Mouse (Mus musculus) right cerebral cortex, adult 18-20 months (tissue): ENCODE results near the gene Ube2e3.

Source experiments
- DNase-seq: peaks from one replicate; pipeline ENCODE4 v3.0.0; 2022; ENCODE audit warnings: mixed read lengths

The Ube2e3 gene

DNA sequence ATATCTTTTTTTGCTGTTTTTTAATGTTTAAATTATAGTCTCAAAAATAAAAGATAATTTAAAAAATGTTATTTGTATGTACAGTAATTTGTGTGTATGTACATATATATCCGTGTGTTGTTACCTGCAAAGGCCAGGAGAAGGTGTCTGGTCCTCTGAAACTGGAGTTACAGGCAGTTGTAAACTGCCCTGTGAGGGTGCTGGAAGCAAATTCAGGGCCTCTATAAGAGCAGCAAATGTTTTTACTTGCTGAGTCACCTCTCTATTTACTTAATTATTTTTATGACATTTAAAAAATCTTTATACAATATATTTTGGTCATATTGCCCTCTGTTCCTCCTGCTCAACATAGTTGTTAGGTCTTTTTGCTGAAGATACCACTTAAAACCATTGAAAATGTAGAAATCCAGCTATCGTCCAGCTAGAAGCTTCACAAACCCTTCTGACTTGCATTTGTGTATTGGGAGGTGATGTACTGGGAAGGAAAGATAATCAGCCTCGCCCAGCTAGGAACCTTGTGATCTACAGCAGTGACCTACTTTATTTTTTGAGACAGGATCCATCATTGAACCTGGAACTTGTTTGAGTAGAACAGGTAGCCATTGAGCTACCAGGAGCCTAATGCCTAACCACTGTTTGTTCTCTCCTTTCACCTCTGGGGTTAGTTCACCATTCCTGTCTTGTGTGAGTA, 15.0 kb downstream of the Ube2e3 start:
- DNase-seq: no peak

DNA sequence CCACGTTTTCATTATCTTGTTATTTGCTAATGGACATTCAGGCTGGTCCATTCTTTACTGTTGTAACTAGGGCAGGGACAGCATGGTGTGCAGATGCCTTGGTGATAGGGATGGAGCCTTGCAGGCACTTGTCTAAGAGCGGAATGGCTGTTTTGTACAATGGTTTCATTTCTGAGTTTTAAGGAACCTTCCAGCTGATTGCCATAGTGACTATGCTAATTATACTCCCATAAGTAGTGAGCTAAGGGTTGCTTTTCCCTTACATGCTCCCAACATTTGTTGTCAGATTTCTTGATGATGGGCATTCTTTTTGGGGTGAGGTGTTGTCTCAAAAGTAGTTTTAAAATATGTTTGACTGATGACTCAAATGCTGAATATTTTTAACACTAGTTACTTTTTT, 18.5 kb downstream of the Ube2e3 start:
- no peak for DNase-seq

DNA sequence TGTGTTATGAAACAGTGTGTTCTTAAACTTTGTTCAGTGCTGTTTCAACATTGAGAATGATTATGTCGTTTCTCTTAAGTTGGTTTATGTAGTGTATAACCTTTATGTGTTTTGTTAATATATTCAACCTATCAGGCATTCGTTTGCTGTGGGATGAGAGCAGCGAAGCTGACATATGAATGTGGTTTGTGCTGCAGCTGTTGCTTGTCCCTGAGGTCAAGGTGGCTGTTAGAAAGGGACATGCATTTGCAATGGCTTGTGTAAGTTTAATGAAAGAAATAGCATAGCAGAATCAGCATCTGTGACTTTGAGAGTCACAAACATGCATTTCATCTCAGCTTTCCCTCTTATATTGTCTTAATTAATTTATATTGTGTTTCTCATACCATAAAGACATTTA, 20.3 kb downstream of the Ube2e3 start:
- DNase-seq: no peak

DNA sequence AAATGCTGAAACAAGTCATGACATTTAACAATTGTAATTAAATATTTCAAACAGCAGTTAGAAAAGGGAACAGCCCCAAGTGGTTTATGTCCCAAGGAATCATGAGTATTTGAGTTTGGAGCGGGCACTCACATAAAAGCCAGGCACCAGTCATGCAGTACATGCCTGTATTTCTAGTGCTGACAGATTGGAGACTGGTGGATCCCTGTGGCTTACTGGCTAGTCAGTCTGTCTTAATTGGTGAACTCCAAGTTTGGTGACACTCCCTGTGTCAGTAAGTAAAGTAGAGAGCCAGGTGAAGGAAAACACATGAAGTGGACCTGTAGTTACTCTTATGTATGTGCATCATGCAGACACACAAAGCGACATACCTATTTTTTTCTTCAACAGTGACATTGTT, 27.3 kb downstream of the Ube2e3 start:
- DNase-seq: no peak

DNA sequence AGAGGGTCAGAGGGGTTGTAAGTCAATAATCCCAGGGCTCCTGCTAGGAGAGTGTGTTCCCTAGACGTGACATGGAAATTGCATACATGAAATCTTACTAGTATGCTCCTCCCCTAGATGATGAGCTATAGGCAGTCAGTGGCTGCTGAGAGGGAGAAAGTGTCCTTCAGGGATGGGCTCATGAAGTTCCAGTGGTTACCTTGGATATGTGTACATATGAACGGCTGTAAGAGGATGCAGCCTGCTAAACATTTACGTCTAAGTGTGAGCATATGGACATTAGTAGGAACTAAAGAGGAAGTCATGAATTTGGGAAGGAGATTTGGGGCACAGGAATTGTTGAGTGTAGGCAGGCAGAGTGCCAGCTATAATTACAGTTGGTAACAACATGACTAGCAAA, 38.0 kb downstream of the Ube2e3 start:
- DNase-seq: no peak

DNA sequence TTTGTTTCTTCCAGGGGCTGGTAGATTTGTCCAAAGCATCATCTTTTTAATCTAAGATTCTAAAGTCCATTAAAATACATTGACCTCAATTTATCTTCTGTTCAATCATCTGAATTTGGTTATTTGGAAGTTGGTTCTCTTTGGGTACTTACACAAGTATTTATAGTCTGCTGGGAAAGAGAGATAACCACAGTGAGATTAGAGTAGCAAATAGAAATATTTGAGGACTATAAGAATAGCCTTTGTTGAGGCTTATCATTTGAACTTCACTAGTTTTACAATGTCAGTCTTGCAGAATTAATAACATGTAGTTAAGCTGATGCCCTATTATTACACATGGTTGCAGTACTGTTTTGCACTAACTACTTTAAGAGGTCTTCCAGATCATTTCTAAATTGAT, 43.6 kb downstream of the Ube2e3 start:
- DNase-seq: no peak

DNA sequence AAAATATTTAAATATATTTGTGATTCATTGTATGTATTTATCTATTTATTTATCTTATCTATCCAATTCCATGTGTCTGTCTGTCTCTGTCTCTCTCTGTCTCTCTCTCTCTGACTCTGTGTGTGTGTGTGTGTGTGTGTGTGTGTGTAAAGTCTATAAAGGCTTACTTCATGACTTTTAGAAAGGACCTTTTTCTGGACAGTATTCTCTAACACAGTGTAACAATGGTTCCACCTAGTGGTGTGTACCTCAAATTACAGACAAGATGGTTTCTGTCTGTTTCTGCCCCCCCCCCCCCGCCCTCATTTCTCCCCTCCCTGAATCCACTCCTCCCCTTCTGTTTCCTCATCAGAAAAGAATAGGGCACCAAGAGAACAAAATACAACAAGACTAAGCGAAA, 46.9 kb downstream of the Ube2e3 start:
- DNase-seq: no peak

DNA sequence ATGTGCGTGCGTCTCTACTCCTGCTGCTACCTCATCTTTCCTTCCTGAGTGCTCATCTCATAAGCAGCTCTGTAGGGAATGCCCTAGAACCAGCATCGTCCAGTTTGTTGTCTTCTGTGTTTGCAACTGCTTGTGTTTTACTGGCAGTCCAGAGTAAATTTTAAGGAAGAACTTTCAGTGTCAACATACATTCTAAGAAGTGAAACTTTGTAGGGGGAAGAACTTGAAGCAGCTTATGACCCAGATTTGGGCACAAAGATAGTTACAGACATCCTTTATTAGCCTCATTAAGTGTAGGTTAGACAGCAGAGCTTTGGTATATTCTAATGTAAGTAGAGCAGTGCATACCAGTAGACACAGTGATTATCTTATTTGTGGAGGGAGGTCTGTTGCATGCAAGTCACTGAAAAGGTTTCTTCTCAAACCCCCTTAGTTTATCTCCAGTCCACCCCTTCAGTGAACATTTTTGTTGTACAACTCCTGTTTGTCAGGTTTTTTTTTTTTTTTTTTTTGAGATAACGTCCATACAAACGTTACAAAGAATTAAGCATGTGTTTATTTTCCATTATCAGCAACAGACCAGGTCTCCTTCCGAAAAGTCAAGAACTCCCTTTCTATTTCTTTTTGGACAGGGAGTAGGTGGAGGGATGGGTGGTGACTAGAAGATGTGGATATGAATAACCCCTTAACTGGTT, 55.2 kb downstream of the Ube2e3 start:
- DNase-seq: no peak

DNA sequence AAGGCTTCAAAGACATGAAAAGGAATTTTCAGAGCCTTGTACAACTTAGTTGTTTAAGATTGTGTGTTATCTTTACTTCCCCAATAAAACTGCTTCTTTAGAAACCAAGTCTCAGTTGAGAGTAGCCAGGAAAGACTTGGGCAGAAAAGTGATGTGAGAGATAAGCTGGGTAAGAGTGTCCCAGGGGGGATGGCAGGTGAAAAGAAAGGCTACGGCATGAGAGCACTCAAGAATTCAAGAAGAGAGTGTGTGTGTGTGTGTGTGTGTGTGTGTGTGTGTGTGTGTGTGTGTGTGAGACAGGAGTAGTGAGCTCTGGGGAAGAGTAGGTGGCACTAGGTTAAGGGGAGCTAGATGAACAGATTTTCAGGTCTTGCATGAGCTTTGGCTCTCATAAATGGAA, 57.9 kb downstream of the Ube2e3 start:
- no peak for DNase-seq

DNA sequence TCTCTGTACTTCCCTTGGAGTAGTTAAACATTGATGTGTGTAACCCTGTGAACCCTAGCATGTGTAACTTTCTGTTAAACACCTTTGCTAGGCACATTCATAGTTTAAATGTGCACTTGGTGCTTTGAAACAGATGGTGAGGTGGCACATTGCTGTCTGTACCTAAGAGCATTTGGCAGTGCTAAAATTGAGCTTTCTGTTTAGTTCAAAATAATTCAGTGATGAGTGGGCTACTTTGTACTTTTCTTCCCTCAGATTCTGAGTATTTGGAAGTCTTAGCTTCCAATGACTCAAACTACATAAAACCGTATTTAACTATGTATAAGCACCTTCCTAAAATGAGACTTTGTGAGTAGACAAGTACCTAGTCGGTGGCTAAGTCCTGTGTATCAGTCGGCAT, 59.7 kb downstream of the Ube2e3 start:
- DNase-seq: peak; percentile 63

DNA sequence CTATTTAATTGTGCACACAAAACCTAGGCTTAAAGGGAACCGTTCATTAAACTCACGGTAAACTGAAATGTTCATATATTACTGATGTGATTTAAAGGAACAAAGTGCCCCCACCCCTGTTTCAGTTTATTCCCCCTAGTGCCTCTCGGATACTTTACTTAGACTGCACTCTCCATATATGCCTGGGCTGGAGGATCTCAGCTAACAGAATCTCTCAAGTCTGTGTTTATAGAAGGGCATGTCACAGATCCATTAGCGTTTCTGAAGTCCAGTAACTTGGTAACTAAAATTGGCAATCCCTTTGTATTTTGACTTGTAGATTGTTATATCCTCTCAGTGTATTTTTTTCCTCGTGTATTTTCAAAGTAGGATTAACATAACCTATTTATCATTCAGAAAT, 60.2 kb downstream of the Ube2e3 start:
- no peak for DNase-seq

DNA sequence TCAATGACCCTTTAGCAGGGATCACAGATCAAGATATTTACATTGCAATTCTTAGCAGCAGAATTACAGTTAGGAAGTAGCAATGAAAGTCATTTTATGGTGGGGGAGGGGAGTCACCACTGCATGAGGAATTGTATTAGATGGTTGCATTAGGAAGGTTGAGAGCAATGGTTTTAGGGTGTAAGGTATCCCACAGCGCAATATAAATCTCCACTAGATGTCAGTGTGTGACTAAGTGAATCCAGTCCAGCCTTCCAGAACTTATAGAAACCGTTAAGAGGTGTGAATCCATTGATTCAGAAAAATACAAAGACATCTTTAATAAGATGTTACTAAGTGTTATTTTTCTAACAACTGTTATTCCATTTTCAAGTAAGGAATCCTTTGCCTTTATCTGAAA, 63.4 kb downstream of the Ube2e3 start:
- DNase-seq: no peak

DNA sequence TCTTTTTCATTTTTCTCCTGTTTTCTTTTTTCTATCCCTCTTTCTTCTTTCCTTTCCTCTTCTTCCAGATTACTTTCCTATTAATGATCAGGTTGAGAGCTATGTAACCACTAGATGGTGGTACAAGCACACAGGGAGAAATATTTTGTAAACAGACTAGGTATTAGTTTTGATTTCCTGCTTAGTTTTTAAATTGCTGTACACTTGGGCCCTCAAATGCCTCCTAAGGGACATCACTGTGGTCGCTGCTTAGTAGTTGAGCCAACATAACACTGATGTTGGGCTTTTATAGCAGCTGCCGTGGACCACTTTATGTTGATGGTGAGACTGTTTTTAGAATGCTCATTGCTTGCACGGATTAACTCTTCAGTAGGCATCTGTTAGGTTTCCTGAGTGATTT, 91.5 kb downstream of the Ube2e3 start:
- no peak for DNase-seq

DNA sequence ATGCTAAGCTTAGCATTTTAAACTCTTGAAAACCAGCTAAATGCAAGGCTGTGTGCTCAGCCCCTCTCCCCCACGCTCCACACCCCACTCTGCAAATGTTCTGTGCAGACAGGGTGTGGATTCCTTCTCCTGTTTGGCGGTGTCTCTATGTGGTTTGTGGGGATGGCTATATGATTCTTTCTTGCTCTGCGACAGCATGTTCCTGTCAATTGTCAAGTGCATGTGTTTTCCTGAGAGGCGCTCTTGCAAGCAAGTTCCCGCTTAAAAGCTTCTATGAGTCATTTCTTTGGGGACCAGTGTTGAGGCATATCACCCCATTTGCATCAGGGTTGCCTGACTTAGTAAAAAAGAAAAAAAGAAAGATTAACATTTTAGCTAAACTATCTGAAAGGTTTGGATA, 92.4 kb downstream of the Ube2e3 start:
- peak; percentile 3 for DNase-seq

DNA sequence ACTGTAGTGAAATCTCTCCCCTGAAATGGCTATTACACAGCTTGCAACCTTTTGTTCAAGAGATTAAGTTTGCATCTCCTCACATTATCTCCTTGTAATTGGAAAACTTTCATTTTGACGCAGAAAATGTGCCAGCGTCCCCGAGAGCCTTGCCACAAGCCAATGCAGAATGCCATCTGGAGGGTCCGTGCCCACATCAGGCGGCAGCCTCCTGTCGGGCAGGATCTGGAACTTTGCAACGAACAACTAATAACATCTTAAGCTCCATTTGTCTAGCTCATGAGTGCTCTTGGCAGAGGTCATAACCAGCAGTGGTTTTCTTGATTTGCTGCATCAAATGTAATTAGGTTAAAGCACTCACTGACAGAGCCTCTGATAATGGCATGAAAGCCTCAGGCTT, 93.1 kb downstream of the Ube2e3 start:
- DNase-seq: no peak

DNA sequence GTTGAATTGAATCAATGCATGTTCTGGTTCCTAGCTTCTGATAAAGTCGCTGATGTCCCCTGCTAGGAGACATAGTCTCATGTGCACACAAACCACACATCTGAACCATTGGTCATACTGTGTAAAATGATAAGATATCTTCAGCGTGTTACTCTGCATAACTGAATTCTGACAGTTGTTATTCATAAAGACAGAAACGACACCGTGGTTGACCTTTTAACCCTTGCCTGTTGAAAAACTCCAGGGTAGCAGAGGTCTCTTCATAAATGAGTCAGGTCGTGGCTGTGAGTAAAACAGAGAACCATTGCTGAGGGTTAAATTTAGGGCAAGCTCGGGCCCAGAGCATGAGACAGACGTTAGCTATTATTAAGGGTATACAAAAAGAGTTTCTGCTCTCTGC, 93.7 kb downstream of the Ube2e3 start:
- no peak for DNase-seq

DNA sequence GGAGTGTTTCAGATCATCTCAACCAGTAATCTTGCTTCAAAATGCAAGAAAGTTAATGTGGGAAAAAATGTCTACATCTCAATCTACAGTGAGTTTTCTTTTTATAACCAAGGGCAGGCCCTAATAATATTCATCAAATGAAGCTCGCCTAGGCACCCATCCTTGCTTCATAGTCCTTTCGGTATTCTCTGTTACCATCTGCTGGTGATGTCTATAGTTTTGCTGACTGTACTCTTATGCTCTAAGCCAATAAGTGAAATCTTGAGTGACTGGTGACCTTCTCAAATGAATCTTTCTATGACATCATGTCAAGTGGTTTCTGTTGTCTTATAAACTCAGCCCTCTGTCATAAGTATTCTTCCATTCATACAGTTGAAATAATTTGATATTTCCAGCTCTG, 97.1 kb downstream of the Ube2e3 start:
- no peak for DNase-seq

DNA sequence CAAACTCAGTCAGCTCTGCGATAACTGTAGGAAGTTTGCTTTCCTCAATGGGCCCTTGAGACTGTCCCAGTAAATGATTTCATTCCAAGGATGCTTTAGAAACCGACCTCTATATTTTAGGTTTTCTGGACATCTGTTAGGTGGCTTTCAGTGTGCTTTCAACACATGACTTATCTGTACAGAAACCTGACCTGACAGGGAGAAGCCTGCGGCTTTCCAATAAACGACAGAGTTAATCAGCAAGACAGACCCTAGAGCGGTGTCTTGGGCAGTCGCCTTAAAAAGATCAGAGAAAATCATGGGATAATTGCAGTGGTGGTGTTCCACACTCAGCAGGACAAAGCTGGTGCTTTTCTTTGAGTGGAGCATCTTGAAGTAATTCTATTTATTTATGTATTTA, 97.5 kb downstream of the Ube2e3 start:
- DNase-seq: no peak

DNA sequence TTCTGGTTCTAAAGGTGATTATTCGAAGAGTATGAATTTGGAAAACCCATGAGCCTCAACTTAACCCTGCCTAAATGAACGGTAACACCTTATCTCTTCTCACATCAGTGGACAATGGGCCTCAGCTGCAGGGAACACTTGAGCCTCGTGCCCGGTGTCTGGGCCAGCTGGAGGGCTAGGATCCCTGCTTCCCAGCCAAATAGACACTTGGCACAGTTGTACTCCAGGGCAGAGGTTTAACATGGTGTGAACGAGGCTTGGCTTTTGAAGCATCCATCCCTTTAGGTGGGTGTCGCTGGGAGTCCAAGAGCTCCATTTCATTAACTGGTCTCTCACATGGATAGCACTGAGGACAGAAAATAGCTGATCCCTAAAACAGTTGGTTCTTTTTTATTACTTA, 102.2 kb downstream of the Ube2e3 start:
- DNase-seq: no peak
